Mouse (Mus musculus) olfactory bulb, adult 2 months (tissue): ENCODE measurements around the gene Heca.

Experiments
- CTCF ChIP-seq: fragments of 200-500 bp; IDR thresholded peaks from 2 replicates; pipeline ENCODE4 v1.5.1; 2012; ENCODE audit warnings: low read depth, mild to moderate bottlenecking, low read length, moderate library complexity; ENCODE audit not compliant: insufficient read depth
- POLR2A ChIP-seq: fragments of 200-500 bp; IDR thresholded peaks from 2 replicates; pipeline ENCODE4 v1.6.1; 2012; ENCODE audit warnings: mild to moderate bottlenecking, low read depth, low read length, moderate library complexity; ENCODE audit not compliant: insufficient read depth

- TF ChIP-seq POLR2A (no peak), CTCF (no peak)
These were observed 90.1 kb downstream of the Heca start for GRCm38 (mm10) chr10:17857647-17858261.
